Mouse (Mus musculus): Measurements from ENCODE around the gene 4933415F23Rik. TPM values are rescaled to one million over a fixed set of nuclear protein-coding genes. Genes with fewer than 3 reads are reported as not detected.

Gene 4933415F23Rik
- total and polyA plus RNA-seq, 2 experiments from 2014 or later, result not detected

DNA sequence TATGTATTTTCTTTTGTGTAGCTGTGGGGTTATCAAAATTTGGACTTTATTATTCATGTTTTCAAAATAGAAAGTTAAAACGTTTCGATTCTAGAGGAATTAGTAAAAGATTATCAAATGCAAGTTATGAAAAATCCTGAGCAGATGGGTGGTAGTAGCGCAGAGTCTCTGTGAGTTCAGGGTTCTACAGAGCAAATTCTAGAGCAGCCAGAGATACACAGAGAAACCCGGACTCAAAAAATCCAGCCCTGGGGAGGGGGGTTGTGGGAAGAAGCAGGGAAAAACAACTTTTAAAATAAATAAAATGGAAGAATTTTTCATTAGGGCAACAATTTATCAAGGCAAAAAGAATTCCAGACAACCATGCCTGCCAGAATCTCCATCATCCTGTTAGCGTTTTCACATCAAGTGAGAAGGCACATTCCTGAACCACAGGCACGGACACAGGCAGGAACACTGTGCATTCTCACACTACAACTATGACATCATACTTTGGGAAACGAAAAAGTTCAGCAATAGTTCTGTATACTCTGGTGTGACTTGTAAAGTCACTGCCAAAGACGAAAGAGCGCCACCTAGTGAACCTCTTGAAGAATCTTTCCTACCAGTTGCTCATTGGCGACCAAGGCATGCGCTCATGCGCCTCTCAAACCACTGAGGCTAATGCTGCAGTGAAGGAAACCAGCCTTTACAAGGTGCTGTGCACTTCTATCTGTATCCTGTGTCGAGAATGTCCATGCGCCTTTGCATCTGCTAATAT lies 40.3 kb downstream of the 4933415F23Rik start:
- H3K9ac ChIP-seq (replicated peaks; ENCODE audit: low read depth, low read length), result no peak overlapping the region
- WGBS, result 20% methylated on average over 14 of the region's 14 CpGs

GRCm38 (mm10) chr1:23060056-23060455 lies 42.0 kb downstream of the 4933415F23Rik start:
- DNase-seq (ENCODE audit: low spot score), result no peak
- no peaks in the 10 kb centered on the region for H3K27me3 ChIP-seq (ENCODE audit: control insufficient read depth, insufficient read depth, low read length)
- no peak overlapping the region for H3K27ac ChIP-seq (ENCODE audit: low read depth)
- no peaks in the 10 kb centered on the region for H3K36me3 ChIP-seq (replicated peaks; ENCODE audit: control insufficient read depth, insufficient read depth, low read length)
- H3K9ac ChIP-seq (replicated peaks; ENCODE audit: low read depth, low read length), result no peak overlapping the region
- TF ChIP-seq CTCF (IDR thresholded peaks at IDR 0.05; ENCODE audit: low read depth) (no peak), EP300 (IDR thresholded peaks at IDR 0.05; ENCODE audit: low read depth) (no peak)
- no peak overlapping the region for H3K4me3 ChIP-seq (ENCODE audit: low read depth, low read length)
- H3K4me2 ChIP-seq (ENCODE audit: low read depth, low read length), result no peak overlapping the region
- no peak for ATAC-seq (ENCODE audit: insufficient read depth, low read depth)
- WGBS, result 82% methylated on average over 9 of the region's 9 CpGs
- no peaks in the 10 kb centered on the region for H3K9me3 ChIP-seq (replicated peaks; ENCODE audit: control insufficient read depth, low read length)
- peaks cover 9% of the 10 kb centered on the region; the same call in 1 of the 2 replicates for H3K4me1 ChIP-seq (ENCODE audit: control insufficient read depth, insufficient read depth)

More for the DNA sequence above, 40.3 kb downstream of the 4933415F23Rik start:
- peak; percentile 88 for ATAC-seq (ENCODE audit: insufficient read depth, low read depth)
- H3K4me3 ChIP-seq (ENCODE audit: low read depth, low read length), result no peak overlapping the region
- H3K27me3 ChIP-seq (ENCODE audit: control insufficient read depth, insufficient read depth, low read length), result no peaks in the 10 kb centered on the region
- peaks cover 9% of the 10 kb centered on the region; the same call in 1 of the 2 replicates for H3K4me1 ChIP-seq (ENCODE audit: control insufficient read depth, insufficient read depth)
- no peak overlapping the region for H3K27ac ChIP-seq (ENCODE audit: low read depth)
- TF ChIP-seq EP300 (IDR thresholded peaks at IDR 0.05; ENCODE audit: low read depth), result no peak
- peak; percentile 81 for TF ChIP-seq CTCF (IDR thresholded peaks at IDR 0.05; ENCODE audit: low read depth)
- no peaks in the 10 kb centered on the region for H3K36me3 ChIP-seq (replicated peaks; ENCODE audit: control insufficient read depth, insufficient read depth, low read length)
- H3K4me2 ChIP-seq (ENCODE audit: low read depth, low read length), result peak overlapping the region; percentile 25; the same call in 1 of the 2 replicates
- peak; percentile 88 for DNase-seq (ENCODE audit: low spot score)
- H3K9me3 ChIP-seq (replicated peaks; ENCODE audit: control insufficient read depth, low read length), result no peaks in the 10 kb centered on the region
